Mouse (Mus musculus) small intestine, adult 2 months (tissue): ENCODE results near the gene Stom.
A peak's percentile ranks its signal among the peaks of the same experiment; 100 is the strongest.

Experiments used
- CTCF ChIP-seq: fragments of 200-500 bp; IDR thresholded peaks from 2 replicates; pipeline ENCODE4 v1.5.1; 2012; ENCODE audit warnings: low read depth, mild to moderate bottlenecking, control low read depth, inconsistent platforms, low read length, moderate library complexity, mixed read lengths; ENCODE audit not compliant: insufficient replicate concordance, insufficient read length; ENCODE audit errors: extremely low read depth
- POLR2A ChIP-seq: fragments of 200-500 bp; IDR thresholded peaks from 2 replicates; pipeline ENCODE4 v1.6.1; 2012; ENCODE audit warnings: low read depth, mild to moderate bottlenecking, control low read depth, inconsistent platforms, low read length, moderate library complexity

GRCm38 (mm10) chr2:35270531-35270984 lies 66.2 kb downstream of the Stom start:
- TF ChIP-seq CTCF (peak; percentile 76; the same call in 1 of the 2 replicates), POLR2A (no peak)
